Mouse (Mus musculus) heart, embryonic 12.5 days (tissue): ENCODE data around the gene Rpl19. TPM values are rescaled to one million over a fixed set of nuclear protein-coding genes. Genes with fewer than 3 reads are reported as not detected.

Experiments
- ATAC-seq: fragments of 200-750 bp; cut with Nextera tagmentation; 2 replicates; pipeline ENCODE4 v1.8.0; 2017; ENCODE audit warnings: moderate TSS enrichment, moderate library complexity; ENCODE audit not compliant: insufficient number of reproducible peaks, low FRiP score
- H3K27ac ChIP-seq: fragments of 300-500 bp; sonication (generic); 2 replicates; pipeline ENCODE4 v1.5.1; 2016; ENCODE audit warnings: mild to moderate bottlenecking, moderate library complexity; ENCODE audit not compliant: poor library complexity, severe bottlenecking
- H3K27me3 ChIP-seq: fragments of 300-500 bp; sonication (generic); replicated peaks from 2 replicates; pipeline ENCODE4 v1.6.1; 2016; ENCODE audit warnings: mild to moderate bottlenecking, moderate library complexity
- H3K36me3 ChIP-seq: fragments of 300-500 bp; sonication (generic); 2 replicates; pipeline ENCODE4 v1.6.1; 2016; ENCODE audit warnings: mild to moderate bottlenecking, moderate library complexity
- H3K4me1 ChIP-seq: fragments of 300-500 bp; sonication (generic); replicated peaks from 2 replicates; pipeline ENCODE4 v1.6.1; 2016; ENCODE audit warnings: mild to moderate bottlenecking
- H3K4me2 ChIP-seq: fragments of 300-500 bp; sonication (generic); 2 replicates; pipeline ENCODE4 v1.6.1; 2016; ENCODE audit warnings: mild to moderate bottlenecking, moderate library complexity
- H3K4me3 ChIP-seq: fragments of 300-500 bp; sonication (generic); 2 replicates; pipeline ENCODE4 v1.5.1; 2016; ENCODE audit warnings: mild to moderate bottlenecking
- H3K9ac ChIP-seq: fragments of 300-500 bp; sonication (generic); 2 replicates; pipeline ENCODE4 v1.6.1; 2016; ENCODE audit warnings: mild to moderate bottlenecking, moderate library complexity
- H3K9me3 ChIP-seq: fragments of 300-500 bp; sonication (generic); replicated peaks from 2 replicates; pipeline ENCODE4 v1.6.1; 2016; ENCODE audit warnings: mild to moderate bottlenecking, moderate library complexity
- WGBS: fragments of 180-500 bp; shearing (Covaris S2); methylation state at CpG from one replicate; pipeline ENCODE4 v1.1.7; 2016; 5-methylcytosine and 5-hydroxymethylcytosine counted together
- polyA plus RNA-seq: library from polyadenylated mRNA; unstranded; fragments of >200 nt; fragmentation: Nextera tagmentation; extraction: Ambion mirVana; gene quantifications from 2 replicates; pipeline ENCODE4 v1.2.1, GENCODE M21; 2016

Gene Rpl19
- polyA plus RNA-seq, 1 experiment from 2014 or later, result 675 TPM

DNA sequence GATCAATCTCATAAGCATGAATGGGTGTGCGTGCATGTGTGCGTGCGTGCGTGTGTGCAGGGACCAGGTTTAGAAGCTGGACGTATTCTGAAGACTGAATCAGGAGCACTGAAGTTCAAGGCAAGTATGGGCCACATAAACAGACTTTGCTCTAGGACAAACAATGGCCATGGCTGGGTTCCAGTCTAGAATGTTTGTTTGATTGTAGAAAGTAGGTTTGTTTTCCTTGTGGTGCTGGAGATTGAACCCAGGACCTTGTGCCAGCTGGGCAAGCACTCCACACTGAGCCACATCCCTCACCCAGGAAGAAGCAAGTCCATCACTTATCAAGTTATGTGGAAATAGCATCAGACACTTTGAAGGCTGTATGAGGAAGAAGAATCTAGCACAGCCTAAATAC lies 10.3 kb upstream of the Rpl19 start:
- H3K27me3 ChIP-seq, result peaks cover 34% of the 10 kb centered on the region
- WGBS, result 86% methylated on average over 5 of the region's 5 CpGs
- H3K36me3 ChIP-seq, result peaks cover 11% of the 10 kb centered on the region; the same call in 1 of the 2 replicates

DNA sequence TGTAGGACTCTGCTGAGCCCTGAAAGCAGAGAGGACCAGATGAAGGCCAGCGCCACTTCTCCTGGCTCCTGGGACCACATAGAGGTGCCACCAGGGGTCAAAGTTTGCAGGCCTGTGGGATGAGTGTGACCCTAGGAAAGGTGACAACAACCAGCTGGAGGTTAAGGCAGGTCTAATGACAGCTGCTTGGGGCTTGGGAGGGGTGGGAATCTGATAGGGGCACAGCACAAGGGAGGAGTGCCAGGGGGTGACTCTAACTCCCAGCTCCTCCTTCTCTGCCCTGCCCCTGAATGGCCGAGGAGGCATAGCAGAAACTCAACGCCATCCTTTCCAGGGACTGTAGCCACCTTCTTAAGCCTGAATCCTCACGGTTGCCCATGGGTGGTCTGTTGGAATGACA lies 9.7 kb upstream of the Rpl19 start:
- 75% methylated on average over 4 of the region's 4 CpGs for WGBS
- Histone ChIP-seq H3K4me2 (no peak overlapping the region), H3K27ac (no peak overlapping the region), H3K27me3 (peaks cover 28% of the 10 kb centered on the region), H3K9ac (no peak overlapping the region), H3K4me3 (no peak overlapping the region), H3K36me3 (peaks cover 11% of the 10 kb centered on the region; the same call in 1 of the 2 replicates), H3K4me1 (peaks cover 38% of the 10 kb centered on the region), H3K9me3 (no peaks in the 10 kb centered on the region)
- no peak for ATAC-seq

More for the DNA sequence above, 10.3 kb upstream of the Rpl19 start:
- Histone ChIP-seq H3K4me1 (peaks cover 31% of the 10 kb centered on the region), H3K27ac (no peak overlapping the region), H3K4me2 (no peak overlapping the region), H3K9ac (no peak overlapping the region), H3K4me3 (no peak overlapping the region), H3K9me3 (no peaks in the 10 kb centered on the region)
- no peak for ATAC-seq

DNA sequence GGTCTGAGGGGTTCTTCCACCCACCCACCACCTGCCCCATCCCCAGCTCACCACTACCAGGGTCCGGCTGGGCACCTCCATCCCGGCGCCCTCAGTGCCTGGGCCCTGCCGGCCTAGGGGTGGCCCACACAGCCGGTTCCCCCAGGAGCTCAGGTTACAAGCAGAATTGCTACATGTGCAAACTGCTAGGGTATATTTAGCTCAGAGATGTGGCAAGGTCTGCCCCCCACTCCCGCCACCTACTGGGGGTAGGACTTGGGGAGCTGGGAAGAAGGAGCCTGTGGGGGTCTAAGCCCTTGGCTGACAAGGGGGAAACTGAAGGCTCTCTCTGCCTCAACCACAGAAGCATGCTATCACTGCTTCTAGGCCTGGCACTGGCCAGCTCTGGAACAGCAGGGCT lies 8.3 kb upstream of the Rpl19 start:
- Histone ChIP-seq H3K9ac (peak overlapping the region; percentile 52; the same call in 1 of the 2 replicates), H3K27me3 (peaks cover 16% of the 10 kb centered on the region), H3K4me3 (no peak overlapping the region), H3K4me1 (peaks cover 32% of the 10 kb centered on the region), H3K27ac (no peak overlapping the region), H3K9me3 (no peaks in the 10 kb centered on the region), H3K4me2 (no peak overlapping the region), H3K36me3 (peaks cover 11% of the 10 kb centered on the region; the same call in 1 of the 2 replicates)
- no peak for ATAC-seq
- 59% methylated on average over 6 of the region's 6 CpGs for WGBS

DNA sequence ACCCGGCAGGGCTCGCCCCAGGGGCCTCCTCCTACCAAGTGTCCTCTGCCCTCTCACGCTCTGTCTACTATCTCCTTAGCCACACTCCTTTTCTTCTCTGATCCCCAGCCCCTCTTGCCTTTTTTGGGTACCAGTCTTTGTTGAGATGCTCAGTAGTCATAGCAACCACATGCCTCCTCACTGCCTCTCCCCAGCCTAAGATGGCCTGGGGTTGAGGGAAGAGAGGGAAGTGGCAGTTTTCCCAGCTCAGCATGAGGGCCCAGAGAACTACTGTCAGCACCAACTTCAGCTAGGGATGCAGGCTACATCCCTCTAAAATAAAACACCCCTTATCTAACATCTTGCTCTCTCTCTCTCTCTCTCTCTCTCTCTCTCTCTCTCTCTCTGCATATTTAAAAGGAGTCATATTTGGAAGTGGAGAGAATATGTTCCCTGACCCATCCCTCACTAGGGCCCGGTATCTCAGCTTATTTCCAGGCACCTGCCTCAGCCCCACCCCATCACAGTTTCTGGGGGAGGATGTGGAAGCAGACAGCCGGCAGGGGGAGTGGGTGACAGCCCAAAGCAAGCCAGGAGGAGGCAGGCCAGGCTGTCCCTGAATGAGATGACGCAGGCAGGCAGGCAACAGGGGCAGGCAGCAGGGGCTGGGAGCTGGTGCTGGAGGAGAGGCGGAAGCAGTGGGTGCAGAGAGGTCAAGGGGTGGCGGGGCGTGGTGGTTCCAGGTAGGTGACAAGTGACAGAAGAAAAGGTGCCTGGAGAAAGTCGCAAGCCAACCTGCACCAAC lies 7.5 kb upstream of the Rpl19 start:
- H3K9me3 ChIP-seq, result no peaks in the 10 kb centered on the region
- no peak overlapping the region for H3K4me2 ChIP-seq
- no peak overlapping the region for H3K4me3 ChIP-seq
- WGBS, result 36% methylated on average over 10 of the region's 10 CpGs
- peaks cover 32% of the 10 kb centered on the region for H3K4me1 ChIP-seq
- no peak for ATAC-seq
- H3K27me3 ChIP-seq, result peaks cover 16% of the 10 kb centered on the region
- peaks cover 11% of the 10 kb centered on the region; the same call in 1 of the 2 replicates for H3K36me3 ChIP-seq
- H3K9ac ChIP-seq, result peak overlapping the region; percentile 29; the same call in 1 of the 2 replicates
- no peak overlapping the region for H3K27ac ChIP-seq

- no peaks in the 10 kb centered on the region for H3K9me3 ChIP-seq
- H3K4me2 ChIP-seq, result no peak overlapping the region
- peaks cover 16% of the 10 kb centered on the region for H3K27me3 ChIP-seq
- peak overlapping the region; percentile 29; the same call in 1 of the 2 replicates for H3K9ac ChIP-seq
- H3K36me3 ChIP-seq, result peaks cover 11% of the 10 kb centered on the region; the same call in 1 of the 2 replicates
- peaks cover 32% of the 10 kb centered on the region for H3K4me1 ChIP-seq
- no peak for ATAC-seq
- H3K27ac ChIP-seq, result no peak overlapping the region
- no peak overlapping the region for H3K4me3 ChIP-seq
- WGBS, result 45% methylated on average over 8 of the region's 8 CpGs
Measured at GRCm38 (mm10) chr11:98019883-98020610, 6.5 kb upstream of the Rpl19 start.

DNA sequence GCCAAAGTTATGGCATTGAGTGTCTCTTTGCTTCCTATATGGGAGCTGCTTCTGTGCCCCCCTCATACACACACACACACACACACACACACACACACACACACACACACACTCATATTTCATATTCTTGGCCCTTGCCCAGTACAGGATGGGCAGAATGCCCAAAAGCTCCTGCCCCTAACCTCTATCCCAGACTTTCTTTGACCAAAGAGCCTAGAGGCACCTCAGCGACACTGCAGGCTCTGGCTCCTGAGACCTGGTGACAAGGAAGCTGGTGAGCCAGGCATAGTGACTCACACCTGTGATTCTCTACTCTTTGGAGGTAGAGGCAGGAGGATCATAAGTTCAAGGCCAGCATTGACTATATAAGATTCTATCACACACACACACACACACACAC lies 5.8 kb upstream of the Rpl19 start:
- 77% methylated on average over 1 of the region's 1 CpGs for WGBS
- H3K4me3 ChIP-seq, result no peak overlapping the region
- H3K27ac ChIP-seq, result no peak overlapping the region
- H3K4me1 ChIP-seq, result peaks cover 34% of the 10 kb centered on the region
- peaks cover 6% of the 10 kb centered on the region; the same call in 1 of the 2 replicates for H3K36me3 ChIP-seq
- peaks cover 16% of the 10 kb centered on the region for H3K27me3 ChIP-seq
- H3K4me2 ChIP-seq, result no peak overlapping the region
- H3K9ac ChIP-seq, result no peak overlapping the region
- no peaks in the 10 kb centered on the region for H3K9me3 ChIP-seq
- ATAC-seq, result no peak

DNA sequence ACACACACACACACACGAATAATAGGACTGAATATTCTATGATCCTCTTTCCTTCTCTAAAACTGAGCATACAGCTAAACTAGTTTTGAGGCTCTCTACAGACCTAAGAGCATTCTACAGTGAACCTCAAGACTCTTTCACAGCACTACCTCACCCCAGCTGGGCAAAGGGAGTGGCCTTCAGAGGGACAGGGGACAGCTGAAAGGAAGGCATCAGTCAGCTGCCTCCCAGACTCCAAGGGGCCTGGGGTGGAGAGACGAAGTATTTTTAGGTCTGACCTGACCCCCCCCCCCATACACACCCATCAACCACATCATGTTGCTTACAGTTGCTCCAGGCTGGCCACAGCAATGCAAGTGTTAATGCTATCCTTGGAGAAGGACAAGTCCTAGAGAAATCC lies 5.4 kb upstream of the Rpl19 start:
- WGBS, result 62% methylated on average over 2 of the region's 2 CpGs
- peak overlapping the region; percentile 97 for H3K4me2 ChIP-seq
- no peak for ATAC-seq
- H3K27me3 ChIP-seq, result peaks cover 16% of the 10 kb centered on the region
- peaks cover 38% of the 10 kb centered on the region for H3K4me1 ChIP-seq
- H3K36me3 ChIP-seq, result peaks cover 2% of the 10 kb centered on the region; the same call in 1 of the 2 replicates
- no peaks in the 10 kb centered on the region for H3K9me3 ChIP-seq
- peak overlapping the region; percentile 79 for H3K4me3 ChIP-seq
- H3K9ac ChIP-seq, result no peak overlapping the region
- no peak overlapping the region for H3K27ac ChIP-seq

GRCm38 (mm10) chr11:98021565-98022252 lies 4.8 kb upstream of the Rpl19 start:
- H3K4me3 ChIP-seq, result peak overlapping the region; percentile 79
- H3K4me2 ChIP-seq, result peak overlapping the region; percentile 97
- H3K9me3 ChIP-seq, result no peaks in the 10 kb centered on the region
- H3K36me3 ChIP-seq, result no peaks in the 10 kb centered on the region
- no peak for ATAC-seq
- H3K27ac ChIP-seq, result peak overlapping the region; percentile 67; the same call in 1 of the 2 replicates
- H3K27me3 ChIP-seq, result peaks cover 16% of the 10 kb centered on the region
- peak overlapping the region; percentile 77 for H3K9ac ChIP-seq
- H3K4me1 ChIP-seq, result peaks cover 39% of the 10 kb centered on the region
- 5% methylated on average over 32 of the region's 34 CpGs for WGBS

GRCm38 (mm10) chr11:98022253-98022554 lies 4.3 kb upstream of the Rpl19 start:
- peaks cover 16% of the 10 kb centered on the region for H3K27me3 ChIP-seq
- no peaks in the 10 kb centered on the region for H3K36me3 ChIP-seq
- ATAC-seq, result no peak; the same call in none of the 2 replicates
- H3K4me1 ChIP-seq, result peaks cover 39% of the 10 kb centered on the region
- H3K4me3 ChIP-seq, result peak overlapping the region; percentile 79
- under 1% methylated on average over 23 of the region's 23 CpGs for WGBS
- H3K9ac ChIP-seq, result peak overlapping the region; percentile 77
- peak overlapping the region; percentile 67 for H3K27ac ChIP-seq
- H3K4me2 ChIP-seq, result peak overlapping the region; percentile 97
- no peaks in the 10 kb centered on the region for H3K9me3 ChIP-seq

DNA sequence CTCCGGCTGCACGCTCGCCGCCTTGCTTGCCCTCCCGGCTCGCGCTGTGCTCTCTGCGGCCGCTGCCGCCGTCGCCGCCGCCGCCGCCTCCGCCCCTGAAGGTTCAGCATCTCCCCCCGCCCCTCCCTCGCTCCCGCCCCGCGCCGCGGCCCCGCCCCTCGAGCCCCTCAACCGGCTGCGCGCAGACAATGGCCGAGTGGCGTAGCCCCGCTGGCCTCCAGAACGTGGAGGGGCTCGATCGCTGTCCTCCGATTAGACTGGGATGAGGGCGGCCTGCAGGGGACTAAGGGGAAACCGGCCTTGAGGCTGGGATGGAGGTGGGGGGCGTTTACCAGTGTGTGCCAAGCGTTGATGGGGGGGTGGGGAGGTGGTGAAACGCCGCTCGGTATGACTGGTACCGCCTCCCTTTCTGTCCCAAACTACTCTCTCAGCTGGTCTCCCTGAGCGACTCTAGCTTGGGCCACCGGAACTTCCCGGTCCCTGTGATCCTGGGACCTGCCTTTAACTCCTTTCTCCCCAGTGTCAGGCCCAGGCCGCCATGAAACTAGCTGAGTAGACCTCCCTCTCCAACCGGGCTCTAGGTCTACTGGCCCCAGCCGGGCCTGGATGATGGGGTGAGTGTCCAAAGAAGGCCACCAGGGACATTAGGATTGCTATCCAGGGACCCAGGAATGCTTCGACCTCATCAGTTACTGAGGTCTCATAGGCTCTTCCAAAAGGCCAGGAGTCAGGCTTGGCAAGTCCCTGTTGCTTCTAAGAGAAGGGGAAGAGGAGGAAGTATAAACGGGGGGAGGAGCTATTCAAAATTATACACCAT lies 3.7 kb upstream of the Rpl19 start, which contains the start of gene Cacnb1:
Cacnb1 (minus strand) TSS at position 480 of the 817 bp plus-strand sequence.
- peak within 1 kb of the TSS; percentile 79 for H3K4me3 ChIP-seq
- H3K4me2 ChIP-seq, result peak within 1 kb of the TSS; percentile 97
- peaks cover 16% of the 10 kb centered on the region for H3K27me3 ChIP-seq
- peak; percentile 43 for ATAC-seq
- no peaks in the 10 kb centered on the region for H3K9me3 ChIP-seq
- peak within 1 kb of the TSS; percentile 67 for H3K27ac ChIP-seq
- H3K4me1 ChIP-seq, result peaks cover 42% of the 10 kb centered on the region
- H3K9ac ChIP-seq, result peak within 1 kb of the TSS; percentile 77
- H3K36me3 ChIP-seq, result no peaks in the 10 kb centered on the region
- 2% methylated on average over 37 of the region's 52 CpGs for WGBS
